Mouse (Mus musculus) myocyte (in vitro differentiated cells): Measurements from ENCODE around the gene Olfr1336. TPM values are rescaled to one million over a fixed set of nuclear protein-coding genes. Genes with fewer than 3 reads are reported as not detected.

Experiments used
- H3K27me3 ChIP-seq: one replicate; pipeline ENCODE4 v1.6.1; 2011; ENCODE audit not compliant: control insufficient read depth, insufficient read depth, insufficient read length
- H3K36me3 ChIP-seq: one replicate; pipeline ENCODE4 v1.6.1; 2011; ENCODE audit not compliant: control insufficient read depth, insufficient read depth
- H3K4me2 ChIP-seq: one replicate; pipeline ENCODE4 v1.6.1; 2011; ENCODE audit warnings: low read depth, control low read depth
- H3K4me3 ChIP-seq: one replicate; pipeline ENCODE4 v1.5.1; 2011; ENCODE audit warnings: mild to moderate bottlenecking, control low read depth, moderate library complexity
- H3K79me2 ChIP-seq: one replicate; pipeline ENCODE4 v1.6.1; 2011; ENCODE audit not compliant: control insufficient read depth, insufficient read depth
- H3ac ChIP-seq: one replicate; pipeline ENCODE4 v1.6.1; 2011; ENCODE audit not compliant: control insufficient read depth, insufficient read length
- CEBPB ChIP-seq: IDR thresholded peaks from 2 replicates; pipeline ENCODE4 v1.6.1; 2011; ENCODE audit warnings: mild to moderate bottlenecking, moderate library complexity; ENCODE audit not compliant: poor library complexity, insufficient read depth, severe bottlenecking
- E2F4 ChIP-seq: IDR thresholded peaks from one replicate; pipeline ENCODE4 v1.6.1; 2011; ENCODE audit warnings: mild to moderate bottlenecking, control low read depth, moderate library complexity; ENCODE audit not compliant: insufficient read depth
- MAX ChIP-seq: IDR thresholded peaks from one replicate; pipeline ENCODE4 v1.6.1; 2011; ENCODE audit warnings: low read depth, mild to moderate bottlenecking, control low read depth
- MYOD1 ChIP-seq, 3 experiments: IDR thresholded peaks; one replicate each; pipeline ENCODE4 v1.6.1; 2011; ENCODE audit warnings: control low read depth in 2 of 3, low read depth in 2 of 3, mild to moderate bottlenecking in 2 of 3, moderate library complexity in 1 of 3; ENCODE audit not compliant: insufficient read length in 2 of 3, control insufficient read depth in 1 of 3
- MYOG ChIP-seq, 3 experiments: IDR thresholded peaks; one replicate each; pipeline ENCODE4 v1.6.1; 2011; ENCODE audit warnings: control low read depth in 2 of 3, low read depth in 2 of 3, mild to moderate bottlenecking in 2 of 3; ENCODE audit not compliant: insufficient read length in 2 of 3, control insufficient read depth in 1 of 3, insufficient read depth in 1 of 3
- POLR2A ChIP-seq: IDR thresholded peaks from one replicate; pipeline ENCODE4 v1.6.1; 2011; ENCODE audit warnings: low read depth, mild to moderate bottlenecking, control low read depth, moderate library complexity; ENCODE audit not compliant: insufficient read length
- POLR2AphosphoS2 ChIP-seq: IDR thresholded peaks from one replicate; pipeline ENCODE4 v1.6.1; 2011; ENCODE audit warnings: low read depth, control low read depth; ENCODE audit not compliant: insufficient read length
- REST ChIP-seq: IDR thresholded peaks from one replicate; pipeline ENCODE4 v1.6.1; 2011; ENCODE audit warnings: mild to moderate bottlenecking, control low read depth, moderate library complexity; ENCODE audit not compliant: insufficient read depth, insufficient read length
- SRF ChIP-seq: IDR thresholded peaks from one replicate; pipeline ENCODE4 v1.6.1; 2011; ENCODE audit warnings: low read depth; ENCODE audit not compliant: control insufficient read depth, insufficient read length
- TCF12 ChIP-seq: IDR thresholded peaks from one replicate; pipeline ENCODE4 v1.6.1; 2011; ENCODE audit warnings: mild to moderate bottlenecking, control low read depth; ENCODE audit not compliant: poor library complexity, insufficient read depth, severe bottlenecking
- TCF3 ChIP-seq: IDR thresholded peaks from one replicate; pipeline ENCODE4 v1.6.1; 2011; ENCODE audit warnings: low read depth, control low read depth; ENCODE audit not compliant: insufficient read length
- USF1 ChIP-seq: IDR thresholded peaks from one replicate; pipeline ENCODE4 v1.6.1; 2011; ENCODE audit warnings: low read depth, mild to moderate bottlenecking, control low read depth, moderate library complexity
- polyA plus RNA-seq: library from polyadenylated mRNA; unstranded; fragments of >200 nt; fragmentation: generic; extraction: Trizol; gene quantifications from one replicate; pipeline ENCODE4 v1.2.1, GENCODE M21; 2012; ENCODE audit warnings: missing spikeins

Olfr1336 gene
- polyA plus RNA-seq, 1 experiment = not detected

GRCm38 (mm10) chr7:6419894-6420293, 36.1 kb upstream of the Olfr1336 start:
- no peaks in the 10 kb centered on the region for H3K27me3 ChIP-seq
- H3ac ChIP-seq = no peak overlapping the region
- H3K4me2 ChIP-seq = no peak overlapping the region
- H3K4me3 ChIP-seq = no peak overlapping the region
- H3K36me3 ChIP-seq = no peaks in the 10 kb centered on the region
- H3K79me2 ChIP-seq = no peaks in the 10 kb centered on the region
- no peak for TF ChIP-seq POLR2AphosphoS2
- no peak for TF ChIP-seq SRF
- no peak for TF ChIP-seq MYOD1 (IDR thresholded peaks at IDR 0.05; ENCODE audit: control insufficient read depth in 1 of 3, insufficient read length in 2 of 3, low read depth in 2 of 3)
- no peak for TF ChIP-seq MAX
- no peak for TF ChIP-seq POLR2A
- no peak for TF ChIP-seq USF1
- no peak for TF ChIP-seq TCF12
- TF ChIP-seq CEBPB = no peak
- TF ChIP-seq MYOG (IDR thresholded peaks at IDR 0.05; ENCODE audit: control insufficient read depth in 1 of 3, insufficient read depth in 1 of 3, insufficient read length in 2 of 3, low read depth in 2 of 3) = no peak
- no peak for TF ChIP-seq REST
- TF ChIP-seq TCF3 = no peak
- no peak for TF ChIP-seq E2F4

GRCm38 (mm10) chr7:6429381-6429780, 26.6 kb upstream of the Olfr1336 start:
- H3K27me3 ChIP-seq = no peaks in the 10 kb centered on the region
- no peak overlapping the region for H3K4me3 ChIP-seq
- no peak overlapping the region for H3K4me2 ChIP-seq
- no peaks in the 10 kb centered on the region for H3K79me2 ChIP-seq
- no peak for TF ChIP-seq MYOD1 (IDR thresholded peaks at IDR 0.05; ENCODE audit: control insufficient read depth in 1 of 3, insufficient read length in 2 of 3, low read depth in 2 of 3)
- no peak for TF ChIP-seq POLR2A
- no peak for TF ChIP-seq USF1
- TF ChIP-seq MYOG (IDR thresholded peaks at IDR 0.05; ENCODE audit: control insufficient read depth in 1 of 3, insufficient read depth in 1 of 3, insufficient read length in 2 of 3, low read depth in 2 of 3) = no peak
- no peak for TF ChIP-seq TCF12
- no peak for TF ChIP-seq CEBPB
- TF ChIP-seq TCF3 = no peak
- TF ChIP-seq E2F4 = no peak
- TF ChIP-seq REST = no peak
- TF ChIP-seq POLR2AphosphoS2 = no peak
- no peak for TF ChIP-seq MAX
- no peak for TF ChIP-seq SRF
- no peak overlapping the region for H3ac ChIP-seq
- no peaks in the 10 kb centered on the region for H3K36me3 ChIP-seq

GRCm38 (mm10) chr7:6430342-6430741, 25.6 kb upstream of the Olfr1336 start:
- no peak for TF ChIP-seq E2F4
- TF ChIP-seq TCF3 = no peak
- no peak for TF ChIP-seq CEBPB
- TF ChIP-seq USF1 = no peak
- no peak for TF ChIP-seq REST
- no peak for TF ChIP-seq TCF12
- TF ChIP-seq MYOG (IDR thresholded peaks at IDR 0.05; ENCODE audit: control insufficient read depth in 1 of 3, insufficient read depth in 1 of 3, insufficient read length in 2 of 3, low read depth in 2 of 3) = no peak
- no peak for TF ChIP-seq MAX
- TF ChIP-seq MYOD1 (IDR thresholded peaks at IDR 0.05; ENCODE audit: control insufficient read depth in 1 of 3, insufficient read length in 2 of 3, low read depth in 2 of 3) = no peak
- no peak for TF ChIP-seq POLR2A
- no peak for TF ChIP-seq POLR2AphosphoS2
- no peaks in the 10 kb centered on the region for H3K36me3 ChIP-seq
- no peak overlapping the region for H3K4me2 ChIP-seq
- no peak overlapping the region for H3K4me3 ChIP-seq
- no peaks in the 10 kb centered on the region for H3K79me2 ChIP-seq
- H3K27me3 ChIP-seq = no peaks in the 10 kb centered on the region
- H3ac ChIP-seq = no peak overlapping the region

GRCm38 (mm10) chr7:6438388-6438787, 17.6 kb upstream of the Olfr1336 start, which contains the start of gene Olfr1344:
Gene Olfr1344 (plus strand): TSS chr7:6438688.
- H3K36me3 ChIP-seq = no peaks in the 10 kb centered on the region
- TF ChIP-seq TCF3 (no peak), TCF12 (no peak), MYOG (IDR thresholded peaks at IDR 0.05; ENCODE audit: control insufficient read depth in 1 of 3, insufficient read depth in 1 of 3, insufficient read length in 2 of 3, low read depth in 2 of 3) (no peak), MAX (no peak), E2F4 (no peak), USF1 (no peak), SRF (no peak), CEBPB (no peak), POLR2AphosphoS2 (no peak), REST (no peak), MYOD1 (IDR thresholded peaks at IDR 0.05; ENCODE audit: control insufficient read depth in 1 of 3, insufficient read length in 2 of 3, low read depth in 2 of 3) (no peak), POLR2A (no peak)
- no peaks in the 10 kb centered on the region for H3K79me2 ChIP-seq
- no peak within 1 kb of the TSS for H3ac ChIP-seq
- H3K4me3 ChIP-seq = no peak within 1 kb of the TSS
- no peak within 1 kb of the TSS for H3K4me2 ChIP-seq
- no peaks in the 10 kb centered on the region for H3K27me3 ChIP-seq

- no peaks in the 10 kb centered on the region for H3K27me3 ChIP-seq
- H3K4me2 ChIP-seq = no peak overlapping the region
- no peak for TF ChIP-seq TCF3
- TF ChIP-seq POLR2A = no peak
- TF ChIP-seq MYOG (IDR thresholded peaks at IDR 0.05; ENCODE audit: control insufficient read depth in 1 of 3, insufficient read depth in 1 of 3, insufficient read length in 2 of 3, low read depth in 2 of 3) = no peak
- TF ChIP-seq SRF = no peak
- no peak for TF ChIP-seq USF1
- no peak for TF ChIP-seq TCF12
- TF ChIP-seq POLR2AphosphoS2 = no peak
- no peak for TF ChIP-seq E2F4
- no peak for TF ChIP-seq MYOD1 (IDR thresholded peaks at IDR 0.05; ENCODE audit: control insufficient read depth in 1 of 3, insufficient read length in 2 of 3, low read depth in 2 of 3)
- TF ChIP-seq CEBPB = no peak
- TF ChIP-seq REST = no peak
- no peak for TF ChIP-seq MAX
- no peak overlapping the region for H3ac ChIP-seq
- H3K79me2 ChIP-seq = no peaks in the 10 kb centered on the region
- no peaks in the 10 kb centered on the region for H3K36me3 ChIP-seq
- H3K4me3 ChIP-seq = no peak overlapping the region
Measured at GRCm38 (mm10) chr7:6441173-6441572, 14.8 kb upstream of the Olfr1336 start.
